Mouse (Mus musculus) cerebellum, adult 2 months (tissue): ENCODE data around the gene Lrrk1.

Experiments used
- CTCF ChIP-seq: fragments of 200-500 bp; IDR thresholded peaks from 2 replicates; pipeline ENCODE4 v1.5.1; 2011; ENCODE audit warnings: low read depth, mild to moderate bottlenecking, control low read depth, low read length, moderate library complexity, borderline replicate concordance; ENCODE audit not compliant: insufficient read depth
- POLR2A ChIP-seq: fragments of 200-500 bp; IDR thresholded peaks from 2 replicates; pipeline ENCODE4 v1.6.1; 2011; ENCODE audit warnings: low read length, control low read depth, borderline replicate concordance; ENCODE audit not compliant: insufficient read depth

- TF ChIP-seq CTCF (no peak), POLR2A (no peak)
Observed at GRCm38 (mm10) chr7:66369934-66370445, 18.2 kb downstream of the Lrrk1 start.
